Mouse (Mus musculus) olfactory bulb, adult 2 months (tissue): Measurements from ENCODE around the gene Tgm5. TPM values are rescaled to one million over a fixed set of nuclear protein-coding genes. Genes with fewer than 3 reads are reported as not detected.
"Not testable (repeated sequence)": the region's sequence is repeated elsewhere in the genome, so short reads cannot be mapped to it uniquely, and the experiment has no call there.

Experiments
- H3K27ac ChIP-seq: fragments of 200-500 bp; 2 replicates; pipeline ENCODE4 v1.5.1; 2012; ENCODE audit warnings: low read depth, low read length; ENCODE audit not compliant: insufficient read depth
- H3K4me1 ChIP-seq: fragments of 200-500 bp; 2 replicates; pipeline ENCODE4 v1.6.1; 2012; ENCODE audit warnings: low read length; ENCODE audit not compliant: control insufficient read depth, insufficient read depth
- H3K4me3 ChIP-seq: fragments of 200-500 bp; 2 replicates; pipeline ENCODE4 v1.5.1; 2012; ENCODE audit warnings: mild to moderate bottlenecking, low read depth, low read length, moderate library complexity; ENCODE audit not compliant: insufficient read depth
- CTCF ChIP-seq: fragments of 200-500 bp; IDR thresholded peaks from 2 replicates; pipeline ENCODE4 v1.5.1; 2012; ENCODE audit warnings: low read depth, mild to moderate bottlenecking, low read length, moderate library complexity; ENCODE audit not compliant: insufficient read depth
- POLR2A ChIP-seq: fragments of 200-500 bp; IDR thresholded peaks from 2 replicates; pipeline ENCODE4 v1.6.1; 2012; ENCODE audit warnings: mild to moderate bottlenecking, low read depth, low read length, moderate library complexity; ENCODE audit not compliant: insufficient read depth
- WGBS: fragments of 180-500 bp; shearing (Covaris S2); methylation state at CpG from one replicate; pipeline ENCODE4 v1.1.7; 2018; 5-methylcytosine and 5-hydroxymethylcytosine counted together
- polyA plus RNA-seq: library from polyadenylated mRNA; stranded (reverse); fragments of >200 nt; gene quantifications from 2 replicates; pipeline ENCODE4 v1.2.4, GENCODE M21; 2012; ENCODE audit warnings: low replicate concordance; ENCODE audit not compliant: missing spikeins, insufficient read depth, insufficient read length

The Tgm5 gene
- polyA plus RNA-seq, 1 experiment: not detected

- Histone ChIP-seq H3K4me1 (no peaks in the 10 kb centered on the region), H3K4me3 (no peak overlapping the region), H3K27ac (no peak overlapping the region)
- WGBS: 89% methylated on average over 2 of the region's 2 CpGs
- no peak for TF ChIP-seq CTCF
- TF ChIP-seq POLR2A: no peak
These were observed 70.1 kb downstream of the Tgm5 start for GRCm38 (mm10) chr2:121015507-121015906.

GRCm38 (mm10) chr2:121012676-121013075 lies 73.0 kb downstream of the Tgm5 start:
- Histone ChIP-seq H3K4me3 (no peak overlapping the region), H3K4me1 (peaks cover 8% of the 10 kb centered on the region), H3K27ac (no peak overlapping the region)
- TF ChIP-seq CTCF (no peak), POLR2A (no peak)
- 93% methylated on average over 9 of the region's 9 CpGs for WGBS

GRCm38 (mm10) chr2:121009071-121009677 lies 76.5 kb downstream of the Tgm5 start:
- Histone ChIP-seq H3K4me3 (peak overlapping the region; percentile 83), H3K27ac (no peak overlapping the region), H3K4me1 (peaks cover 10% of the 10 kb centered on the region)
- TF ChIP-seq CTCF: no peak
- TF ChIP-seq POLR2A: no peak
- WGBS: 20% methylated on average over 5 of the region's 5 CpGs

- Histone ChIP-seq H3K4me3 (peak overlapping the region; percentile 83), H3K4me1 (peaks cover 10% of the 10 kb centered on the region), H3K27ac (no peak overlapping the region)
- TF ChIP-seq POLR2A (no peak), CTCF (no peak)
- 1% methylated on average over 12 of the region's 12 CpGs for WGBS
These were observed 77.0 kb downstream of the Tgm5 start for GRCm38 (mm10) chr2:121008664-121009007.

GRCm38 (mm10) chr2:121007925-121008663 lies 77.5 kb downstream of the Tgm5 start, which contains the start of gene Ccndbp1:
Gene Ccndbp1 (plus strand): TSS chr2:121008403.
- 1% methylated on average over 33 of the region's 34 CpGs for WGBS
- H3K27ac ChIP-seq: no peak within 1 kb of the TSS
- no peak for TF ChIP-seq CTCF
- no peak for TF ChIP-seq POLR2A

GRCm38 (mm10) chr2:121006986-121007385 lies 78.7 kb downstream of the Tgm5 start:
- Histone ChIP-seq H3K27ac (no peak overlapping the region), H3K4me3 (no peak overlapping the region), H3K4me1 (peaks cover 10% of the 10 kb centered on the region)
- WGBS: 87% methylated on average over 1 of the region's 1 CpGs
- TF ChIP-seq POLR2A (no peak), CTCF (no peak)

More at GRCm38 (mm10) chr2:121007925-121008663, 77.5 kb downstream of the Tgm5 start, which contains the start of gene Ccndbp1:
- peak within 1 kb of the TSS; percentile 83 for H3K4me3 ChIP-seq
- H3K4me1 ChIP-seq: peaks cover 10% of the 10 kb centered on the region

- WGBS: 84% methylated on average over 7 of the region's 7 CpGs
- no peak for TF ChIP-seq CTCF
- no peak for TF ChIP-seq POLR2A
- Histone ChIP-seq H3K27ac (no peak overlapping the region), H3K4me3 (no peak overlapping the region), H3K4me1 (peaks cover 8% of the 10 kb centered on the region)
These were observed 81.4 kb downstream of the Tgm5 start for GRCm38 (mm10) chr2:121004018-121004811.

GRCm38 (mm10) chr2:121003586-121003985 lies 82.1 kb downstream of the Tgm5 start:
- H3K27ac ChIP-seq: no peak overlapping the region
- no peak overlapping the region for H3K4me3 ChIP-seq
- peaks cover 5% of the 10 kb centered on the region for H3K4me1 ChIP-seq
- WGBS: 90% methylated on average over 2 of the region's 2 CpGs
- no peak for TF ChIP-seq POLR2A
- TF ChIP-seq CTCF: no peak

- no peak overlapping the region for H3K27ac ChIP-seq
- no peak overlapping the region for H3K4me3 ChIP-seq
- no peaks in the 10 kb centered on the region for H3K4me1 ChIP-seq
- WGBS: 70% methylated on average over 8 of the region's 8 CpGs
- TF ChIP-seq POLR2A: no peak
- TF ChIP-seq CTCF: no peak
These were observed 86.8 kb downstream of the Tgm5 start for GRCm38 (mm10) chr2:120998863-120999262.

GRCm38 (mm10) chr2:120996607-120997006 lies 89.0 kb downstream of the Tgm5 start:
- not testable (repeated sequence) for H3K27ac ChIP-seq, H3K4me3 ChIP-seq, H3K4me1 ChIP-seq
- WGBS: 75% methylated on average over 1 of the region's 1 CpGs
